Mouse (Mus musculus): ENCODE data around the gene Gm7694. TPM values are rescaled to one million over a fixed set of nuclear protein-coding genes. Genes with fewer than 3 reads are reported as not detected.

Gm7694 gene
- polyA plus RNA-seq (2015; fragmentation: Nextera tagmentation; extraction: Ambion mirVana): 4.0 and 5.1 TPM in 2 replicates

DNA sequence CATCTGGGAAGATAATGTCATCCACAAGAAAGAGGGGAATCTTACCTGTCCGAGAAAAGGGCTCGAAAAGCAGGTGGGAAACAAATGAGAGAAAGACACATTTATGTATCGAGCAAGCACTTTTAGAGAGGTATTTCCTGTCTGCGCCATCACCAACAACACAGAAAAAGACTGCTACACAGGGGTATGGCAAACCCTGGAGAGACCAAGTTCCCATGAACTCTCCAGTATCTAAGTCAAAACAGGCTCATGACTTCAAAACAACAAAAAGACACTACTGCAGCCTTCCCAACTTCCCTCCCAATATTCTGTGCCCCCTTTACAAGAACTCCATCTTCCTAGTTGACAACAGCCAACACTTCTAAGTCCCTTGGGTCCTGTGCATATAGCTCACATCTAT, at the start of gene Gm7694:
Gm7694 (minus strand) TSS at position 101 of the 400 bp plus-strand sequence.
- no peaks in the 10 kb centered on the region for H3K36me3 ChIP-seq
- H3K9me3 ChIP-seq (replicated peaks): no peaks in the 10 kb centered on the region
- 97% methylated on average over 4 of the region's 4 CpGs for WGBS

GRCm38 (mm10) chr1:170353335-170353734, 47.2 kb upstream of the Gm7694 start:
- Histone ChIP-seq H3K27me3 (no peaks in the 10 kb centered on the region), H3K4me1 (replicated peaks) (no peaks in the 10 kb centered on the region), H3K9me3 (replicated peaks) (no peaks in the 10 kb centered on the region), H3K27ac (no peak overlapping the region), H3K9ac (no peak overlapping the region), H3K4me3 (no peak overlapping the region), H3K36me3 (no peaks in the 10 kb centered on the region), H3K4me2 (no peak overlapping the region)
- 70% methylated on average over 3 of the region's 3 CpGs for whole genome bisulfite sequencing
- no peak for ATAC-seq (replicated peaks; ENCODE audit: insufficient number of reproducible peaks, insufficient read depth, low FRiP score, low read depth)

More for the DNA sequence above, at the start of gene Gm7694:
- Histone ChIP-seq H3K4me2 (no peak within 1 kb of the TSS), H3K4me1 (replicated peaks) (no peaks in the 10 kb centered on the region), H3K27ac (no peak within 1 kb of the TSS), H3K9ac (no peak within 1 kb of the TSS), H3K27me3 (no peaks in the 10 kb centered on the region), H3K4me3 (no peak within 1 kb of the TSS)
- no peak for ATAC-seq (replicated peaks; ENCODE audit: insufficient number of reproducible peaks, insufficient read depth, low FRiP score, low read depth)

- Histone ChIP-seq H3K9me3 (replicated peaks) (no peaks in the 10 kb centered on the region), H3K4me1 (replicated peaks) (no peaks in the 10 kb centered on the region), H3K27me3 (no peaks in the 10 kb centered on the region), H3K4me3 (no peak overlapping the region), H3K4me2 (no peak overlapping the region), H3K36me3 (no peaks in the 10 kb centered on the region), H3K9ac (no peak overlapping the region), H3K27ac (no peak overlapping the region)
- no peak for ATAC-seq (replicated peaks; ENCODE audit: insufficient number of reproducible peaks, insufficient read depth, low FRiP score, low read depth)
These were observed 44.9 kb upstream of the Gm7694 start for GRCm38 (mm10) chr1:170351080-170351479.

DNA sequence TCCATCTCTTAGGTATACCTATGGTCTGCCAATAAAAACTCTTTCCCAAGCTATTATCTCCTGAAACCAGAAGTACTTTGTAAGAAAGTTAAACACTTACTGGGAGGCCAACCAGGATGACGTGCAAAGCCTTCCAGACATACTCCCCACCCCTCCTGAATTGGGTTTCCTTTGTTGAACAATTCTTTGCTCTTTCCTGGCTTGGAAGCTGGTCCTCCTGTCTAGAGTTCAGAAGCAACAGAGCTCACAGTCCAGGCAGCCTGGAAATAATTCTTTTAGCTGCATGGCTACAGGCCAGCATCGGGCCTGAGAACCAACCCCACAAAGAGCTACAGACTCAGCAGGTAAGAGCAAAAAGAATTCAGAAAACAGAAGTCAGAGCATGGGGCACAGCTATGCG, 40.1 kb upstream of the Gm7694 start:
- no peak overlapping the region for H3K4me2 ChIP-seq
- peaks cover 5% of the 10 kb centered on the region for H3K4me1 ChIP-seq (replicated peaks)
- no peaks in the 10 kb centered on the region for H3K36me3 ChIP-seq
- H3K9ac ChIP-seq: no peak overlapping the region
- WGBS: 68% methylated on average over 3 of the region's 3 CpGs
- peak overlapping the region; percentile 10; the same call in 1 of the 2 replicates for H3K27ac ChIP-seq
- H3K9me3 ChIP-seq (replicated peaks): no peaks in the 10 kb centered on the region
- H3K27me3 ChIP-seq: no peaks in the 10 kb centered on the region
- ATAC-seq (replicated peaks; ENCODE audit: insufficient number of reproducible peaks, insufficient read depth, low FRiP score, low read depth): 0 out of 2 replicates have a peak, but pooled peaks have one; percentile 53
- H3K4me3 ChIP-seq: no peak overlapping the region

GRCm38 (mm10) chr1:170343906-170344305, 37.8 kb upstream of the Gm7694 start:
- WGBS: 93% methylated on average over 4 of the region's 4 CpGs
- Histone ChIP-seq H3K4me1 (replicated peaks) (peaks cover 5% of the 10 kb centered on the region), H3K4me2 (no peak overlapping the region), H3K9ac (no peak overlapping the region), H3K36me3 (no peaks in the 10 kb centered on the region), H3K4me3 (no peak overlapping the region), H3K27ac (no peak overlapping the region), H3K9me3 (replicated peaks) (no peaks in the 10 kb centered on the region), H3K27me3 (no peaks in the 10 kb centered on the region)
- ATAC-seq (replicated peaks; ENCODE audit: insufficient number of reproducible peaks, insufficient read depth, low FRiP score, low read depth): no peak

DNA sequence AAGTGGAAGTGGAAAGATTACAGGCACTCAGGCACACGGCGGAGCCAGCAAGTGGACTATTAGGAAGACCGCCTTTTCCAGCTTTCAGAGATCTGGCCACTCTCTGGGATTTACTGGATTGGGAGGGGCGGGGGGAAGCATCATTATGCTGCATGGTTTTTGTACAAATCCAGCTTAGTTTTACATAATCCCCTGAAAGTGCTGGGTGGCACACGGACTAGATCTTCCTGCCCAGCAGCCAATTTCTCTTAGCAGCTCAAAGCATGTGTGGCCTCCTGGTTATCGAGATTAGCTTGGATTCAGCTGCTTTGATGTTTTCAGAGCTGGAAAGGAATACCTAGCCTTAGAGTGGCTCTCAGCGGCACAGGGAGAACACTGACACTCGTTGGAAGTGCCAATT, 36.9 kb upstream of the Gm7694 start:
- H3K27ac ChIP-seq: no peak overlapping the region
- H3K9me3 ChIP-seq (replicated peaks): no peaks in the 10 kb centered on the region
- H3K4me3 ChIP-seq: no peak overlapping the region
- H3K36me3 ChIP-seq: no peaks in the 10 kb centered on the region
- peaks cover 5% of the 10 kb centered on the region for H3K4me1 ChIP-seq (replicated peaks)
- H3K9ac ChIP-seq: no peak overlapping the region
- 61% methylated on average over 8 of the region's 8 CpGs for WGBS
- ATAC-seq (replicated peaks; ENCODE audit: insufficient number of reproducible peaks, insufficient read depth, low FRiP score, low read depth): no peak
- H3K4me2 ChIP-seq: no peak overlapping the region
- H3K27me3 ChIP-seq: no peaks in the 10 kb centered on the region

DNA sequence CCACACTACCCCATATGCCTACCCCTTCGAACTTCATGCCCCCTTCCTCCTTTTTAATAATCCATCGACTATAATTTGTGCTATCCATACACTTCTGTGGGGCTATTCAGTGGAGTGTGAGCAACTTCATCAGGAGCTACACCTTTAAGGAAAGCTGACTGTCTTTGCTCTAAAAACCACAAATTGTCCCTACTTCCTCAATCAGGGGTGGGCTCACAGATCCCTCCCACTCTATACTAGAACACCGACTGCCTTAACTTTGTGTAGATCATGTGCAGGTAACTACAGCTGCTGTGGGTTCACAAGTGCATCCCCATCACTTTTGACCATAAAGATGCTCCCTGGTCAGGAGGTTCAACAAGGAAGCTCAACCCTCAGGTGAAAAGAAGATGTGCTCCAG, 33.8 kb upstream of the Gm7694 start:
- Histone ChIP-seq H3K27ac (no peak overlapping the region), H3K27me3 (no peaks in the 10 kb centered on the region), H3K4me3 (no peak overlapping the region), H3K36me3 (no peaks in the 10 kb centered on the region), H3K4me2 (no peak overlapping the region), H3K9ac (no peak overlapping the region), H3K4me1 (replicated peaks) (peaks cover 5% of the 10 kb centered on the region), H3K9me3 (replicated peaks) (no peaks in the 10 kb centered on the region)
- WGBS: 84% methylated on average over 3 of the region's 3 CpGs
- no peak for ATAC-seq (replicated peaks; ENCODE audit: insufficient number of reproducible peaks, insufficient read depth, low FRiP score, low read depth)

GRCm38 (mm10) chr1:170332775-170333174, 26.6 kb upstream of the Gm7694 start:
- no peak overlapping the region for H3K27ac ChIP-seq
- H3K9ac ChIP-seq: no peak overlapping the region
- H3K9me3 ChIP-seq (replicated peaks): no peaks in the 10 kb centered on the region
- peaks cover 11% of the 10 kb centered on the region; the same call in 1 of the 2 replicates for H3K4me1 ChIP-seq (replicated peaks)
- WGBS: 73% methylated on average over 4 of the region's 4 CpGs
- ATAC-seq (replicated peaks; ENCODE audit: insufficient number of reproducible peaks, insufficient read depth, low FRiP score, low read depth): no peak
- no peaks in the 10 kb centered on the region for H3K27me3 ChIP-seq
- H3K4me3 ChIP-seq: no peak overlapping the region
- H3K4me2 ChIP-seq: no peak overlapping the region
- H3K36me3 ChIP-seq: no peaks in the 10 kb centered on the region

- WGBS: 53% methylated on average over 6 of the region's 6 CpGs
- no peak overlapping the region for H3K4me2 ChIP-seq
- H3K4me3 ChIP-seq: no peak overlapping the region
- H3K27me3 ChIP-seq: no peaks in the 10 kb centered on the region
- no peaks in the 10 kb centered on the region for H3K9me3 ChIP-seq (replicated peaks)
- no peak for ATAC-seq (replicated peaks; ENCODE audit: insufficient number of reproducible peaks, insufficient read depth, low FRiP score, low read depth)
- H3K36me3 ChIP-seq: no peaks in the 10 kb centered on the region
- H3K4me1 ChIP-seq (replicated peaks): peaks cover 11% of the 10 kb centered on the region; the same call in 1 of the 2 replicates
- H3K27ac ChIP-seq: no peak overlapping the region
- 0 out of 2 replicates have a peak overlapping the region, but pooled peaks have one; percentile 6 for H3K9ac ChIP-seq
These were observed 25.8 kb upstream of the Gm7694 start for GRCm38 (mm10) chr1:170331926-170332325.

DNA sequence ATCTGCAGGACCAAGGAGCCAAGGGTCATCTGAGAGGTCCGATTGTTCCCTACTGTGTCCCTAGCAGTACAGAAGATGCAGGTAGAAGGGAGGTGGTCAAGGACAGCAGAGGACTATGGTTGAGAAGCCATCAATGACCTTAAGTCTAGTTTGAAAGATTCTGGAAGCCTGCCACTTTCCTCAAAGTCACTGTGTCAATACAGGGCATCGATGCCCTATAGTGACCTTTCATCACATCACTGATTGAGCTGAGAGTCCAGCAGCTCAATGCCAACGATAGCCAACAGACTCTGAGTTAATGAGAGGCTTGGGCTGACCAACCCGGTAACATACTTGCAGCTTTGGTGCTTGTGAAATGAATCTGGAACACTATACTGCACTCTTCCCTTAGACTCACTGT, 19.1 kb upstream of the Gm7694 start:
- H3K27me3 ChIP-seq: no peaks in the 10 kb centered on the region
- H3K4me2 ChIP-seq: no peak overlapping the region
- 80% methylated on average over 4 of the region's 4 CpGs for WGBS
- no peaks in the 10 kb centered on the region for H3K4me1 ChIP-seq (replicated peaks)
- no peak for ATAC-seq (replicated peaks; ENCODE audit: insufficient number of reproducible peaks, insufficient read depth, low FRiP score, low read depth)
- no peak overlapping the region for H3K27ac ChIP-seq
- no peak overlapping the region for H3K4me3 ChIP-seq
- no peaks in the 10 kb centered on the region for H3K9me3 ChIP-seq (replicated peaks)
- no peaks in the 10 kb centered on the region for H3K36me3 ChIP-seq
- no peak overlapping the region for H3K9ac ChIP-seq

GRCm38 (mm10) chr1:170324312-170324711, 18.2 kb upstream of the Gm7694 start:
- Histone ChIP-seq H3K36me3 (no peaks in the 10 kb centered on the region), H3K27ac (no peak overlapping the region), H3K4me1 (replicated peaks) (no peaks in the 10 kb centered on the region), H3K9ac (no peak overlapping the region), H3K9me3 (replicated peaks) (no peaks in the 10 kb centered on the region), H3K27me3 (no peaks in the 10 kb centered on the region), H3K4me3 (no peak overlapping the region), H3K4me2 (no peak overlapping the region)
- no peak for ATAC-seq (replicated peaks; ENCODE audit: insufficient number of reproducible peaks, insufficient read depth, low FRiP score, low read depth)
- 82% methylated on average over 1 of the region's 1 CpGs for WGBS

- no peaks in the 10 kb centered on the region for H3K9me3 ChIP-seq (replicated peaks)
- H3K9ac ChIP-seq: no peak overlapping the region
- 92% methylated on average over 10 of the region's 10 CpGs for WGBS
- ATAC-seq (replicated peaks; ENCODE audit: insufficient number of reproducible peaks, insufficient read depth, low FRiP score, low read depth): no peak
- no peak overlapping the region for H3K27ac ChIP-seq
- H3K27me3 ChIP-seq: no peaks in the 10 kb centered on the region
- H3K4me3 ChIP-seq: no peak overlapping the region
- H3K4me2 ChIP-seq: no peak overlapping the region
- no peaks in the 10 kb centered on the region for H3K36me3 ChIP-seq
- H3K4me1 ChIP-seq (replicated peaks): no peaks in the 10 kb centered on the region
These were observed 16.9 kb upstream of the Gm7694 start for GRCm38 (mm10) chr1:170323001-170323400.

Measured in heart, embryonic 15.5 days (tissue).